Mouse (Mus musculus) hindbrain, embryonic 15.5 days (tissue): ENCODE data around the gene Gcnt2. TPM values are rescaled to one million over a fixed set of nuclear protein-coding genes. Genes with fewer than 3 reads are reported as not detected.

Experiments used
- ATAC-seq: fragments of 200-750 bp; cut with Nextera tagmentation; 2 replicates; pipeline ENCODE4 v1.8.0; 2017; ENCODE audit warnings: low read depth, moderate number of reproducible peaks, moderate TSS enrichment; ENCODE audit not compliant: low FRiP score
- H3K27ac ChIP-seq: fragments of 300-500 bp; sonication (generic); replicated peaks from 2 replicates; pipeline ENCODE4 v1.5.1; 2015; ENCODE audit warnings: mild to moderate bottlenecking, inconsistent platforms
- H3K27me3 ChIP-seq: fragments of 300-500 bp; sonication (generic); 2 replicates; pipeline ENCODE4 v1.6.1; 2015; ENCODE audit warnings: control low read depth, inconsistent platforms
- H3K36me3 ChIP-seq: fragments of 300-500 bp; sonication (generic); 2 replicates; pipeline ENCODE4 v1.6.1; 2015; ENCODE audit warnings: control low read depth, inconsistent platforms
- H3K4me1 ChIP-seq: fragments of 300-500 bp; sonication (generic); replicated peaks from 2 replicates; pipeline ENCODE4 v1.6.1; 2015; ENCODE audit warnings: control low read depth, inconsistent platforms
- H3K4me2 ChIP-seq: fragments of 300-500 bp; sonication (generic); 2 replicates; pipeline ENCODE4 v1.6.1; 2015; ENCODE audit warnings: moderate library complexity, mild to moderate bottlenecking, inconsistent platforms
- H3K4me3 ChIP-seq: fragments of 300-500 bp; sonication (generic); 2 replicates; pipeline ENCODE4 v1.5.1; 2015; ENCODE audit warnings: mild to moderate bottlenecking, inconsistent platforms
- H3K9ac ChIP-seq: fragments of 300-500 bp; sonication (generic); 2 replicates; pipeline ENCODE4 v1.6.1; 2015; ENCODE audit warnings: inconsistent platforms
- H3K9me3 ChIP-seq: fragments of 300-500 bp; sonication (generic); 2 replicates; pipeline ENCODE4 v1.6.1; 2016; ENCODE audit warnings: control low read depth, inconsistent platforms
- WGBS: fragments of 180-500 bp; shearing (Covaris S2); methylation state at CpG from one replicate; pipeline ENCODE4 v1.1.7; 2015; 5-methylcytosine and 5-hydroxymethylcytosine counted together
- polyA plus RNA-seq: library from polyadenylated mRNA; unstranded; fragments of >200 nt; fragmentation: Nextera tagmentation; extraction: Ambion mirVana; gene quantifications from 2 replicates; pipeline ENCODE4 v1.2.1, GENCODE M21; 2015

The Gcnt2 gene
- polyA plus RNA-seq, 1 experiment from 2014 or later: 6.8 TPM

DNA sequence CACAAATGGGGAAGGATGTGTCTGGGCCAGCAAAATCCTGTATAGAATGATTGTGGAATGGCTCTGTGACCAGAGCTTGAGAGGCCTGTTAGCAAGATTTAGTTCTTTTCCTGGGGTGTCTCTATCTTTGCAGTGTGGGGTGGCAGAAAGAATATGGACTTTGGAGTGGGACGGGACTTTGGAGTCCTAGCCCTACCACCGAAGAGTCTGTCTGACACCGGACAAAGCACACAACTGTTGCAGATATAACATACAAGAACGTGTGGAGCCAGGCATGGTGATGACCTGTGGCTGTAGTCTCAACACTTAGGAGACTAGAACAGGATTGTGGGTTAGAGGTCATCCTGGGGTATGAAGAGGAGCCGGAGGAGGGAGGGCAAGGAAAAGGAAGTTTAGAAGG, 73.0 kb downstream of the Gcnt2 start:
- H3K4me1 ChIP-seq: no peaks in the 10 kb centered on the region
- H3K27ac ChIP-seq: no peak overlapping the region
- no peak overlapping the region for H3K9ac ChIP-seq
- ATAC-seq: no peak
- no peaks in the 10 kb centered on the region for H3K27me3 ChIP-seq
- no peak overlapping the region for H3K4me3 ChIP-seq
- H3K4me2 ChIP-seq: no peak overlapping the region
- no peaks in the 10 kb centered on the region for H3K9me3 ChIP-seq
- WGBS: 90% methylated on average over 5 of the region's 5 CpGs
- no peaks in the 10 kb centered on the region for H3K36me3 ChIP-seq

DNA sequence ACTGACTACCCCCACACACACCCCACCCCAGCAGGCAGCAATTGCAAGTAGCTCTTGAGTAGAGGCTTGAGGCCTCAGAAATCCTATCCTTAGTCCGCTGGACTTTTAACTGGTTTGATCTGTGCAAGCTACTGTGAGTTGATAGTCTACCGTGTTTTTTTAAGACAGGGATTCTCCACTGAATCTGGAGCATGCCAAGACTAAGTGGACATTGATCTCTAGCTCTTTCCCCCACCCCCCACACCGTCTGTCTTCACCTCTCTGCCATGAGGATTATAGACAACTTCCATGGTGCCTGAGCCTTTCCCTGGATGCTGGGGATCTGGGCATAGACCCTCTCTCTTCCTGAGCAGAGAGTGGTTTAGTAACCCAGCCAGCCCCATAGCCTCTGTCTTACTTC, 74.8 kb downstream of the Gcnt2 start:
- no peak overlapping the region for H3K27ac ChIP-seq
- H3K4me2 ChIP-seq: no peak overlapping the region
- H3K27me3 ChIP-seq: no peaks in the 10 kb centered on the region
- 86% methylated on average over 3 of the region's 3 CpGs for WGBS
- no peak overlapping the region for H3K9ac ChIP-seq
- no peaks in the 10 kb centered on the region for H3K36me3 ChIP-seq
- no peaks in the 10 kb centered on the region for H3K4me1 ChIP-seq
- no peak overlapping the region for H3K4me3 ChIP-seq
- H3K9me3 ChIP-seq: no peaks in the 10 kb centered on the region
- ATAC-seq: no peak

DNA sequence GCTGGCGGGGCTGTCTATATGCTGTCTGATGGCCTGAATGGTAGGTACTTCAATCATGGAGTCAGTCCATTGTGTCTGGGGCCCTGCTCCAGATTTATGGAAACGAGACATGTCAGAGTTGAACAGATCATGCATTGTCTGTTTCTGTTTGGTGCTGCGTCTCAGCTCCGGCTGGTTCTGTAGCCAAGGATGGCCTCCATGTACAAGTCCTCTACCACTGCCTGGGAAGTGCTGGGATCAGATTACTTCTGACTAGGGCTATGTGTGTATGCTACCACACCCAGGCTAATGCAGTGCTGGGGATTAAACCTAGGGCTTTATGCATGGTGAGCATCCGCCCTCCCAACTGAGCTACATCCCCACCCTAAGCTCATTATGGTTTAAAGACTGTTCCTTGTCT, 78.0 kb downstream of the Gcnt2 start:
- Histone ChIP-seq H3K27ac (no peak overlapping the region), H3K27me3 (no peaks in the 10 kb centered on the region), H3K4me3 (no peak overlapping the region), H3K9me3 (no peaks in the 10 kb centered on the region), H3K9ac (no peak overlapping the region), H3K4me2 (no peak overlapping the region), H3K4me1 (no peaks in the 10 kb centered on the region), H3K36me3 (no peaks in the 10 kb centered on the region)
- no peak for ATAC-seq
- WGBS: 56% methylated on average over 5 of the region's 5 CpGs

DNA sequence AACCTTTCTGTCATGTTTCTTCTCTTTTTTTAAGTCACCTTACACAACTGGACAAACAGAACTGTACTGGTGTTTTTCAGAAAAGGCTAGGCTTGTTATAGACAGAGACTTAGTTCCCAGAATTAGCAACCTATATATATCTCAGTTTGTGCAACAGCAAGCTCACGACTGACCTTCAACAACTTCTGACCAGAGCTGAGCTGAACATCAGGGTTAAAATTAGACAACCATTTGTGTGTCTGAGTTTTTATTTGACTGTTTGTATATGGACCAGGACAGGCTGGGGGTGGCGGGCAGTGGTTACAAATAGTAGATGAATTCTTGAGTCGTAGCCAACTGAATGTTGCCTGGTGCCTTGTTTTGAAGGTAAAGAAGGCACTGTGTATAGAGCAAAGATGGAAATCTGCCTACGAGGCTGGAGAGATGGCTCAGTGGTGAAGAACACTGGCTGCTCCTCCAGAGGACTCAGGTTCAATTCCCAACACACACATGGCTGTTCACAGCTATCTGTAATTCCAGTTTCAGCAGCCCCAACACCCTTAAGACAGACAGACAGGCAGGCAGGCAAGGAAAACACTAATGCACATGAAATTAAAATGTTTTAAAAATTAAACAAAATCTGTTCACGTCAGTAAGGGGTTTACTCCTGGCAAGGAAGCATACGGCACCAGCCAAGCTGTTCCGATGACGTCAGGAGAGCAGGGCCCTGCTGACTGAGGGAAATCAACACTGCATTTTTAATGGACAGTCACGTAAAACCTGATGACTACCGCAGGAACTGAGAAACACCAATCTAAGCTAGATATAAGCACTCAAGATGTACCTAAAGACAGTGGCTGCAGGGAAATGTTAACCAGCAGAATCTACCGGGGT, 79.2 kb downstream of the Gcnt2 start:
- no peaks in the 10 kb centered on the region for H3K4me1 ChIP-seq
- 78% methylated on average over 11 of the region's 11 CpGs for WGBS
- H3K4me2 ChIP-seq: no peak overlapping the region
- H3K27me3 ChIP-seq: no peaks in the 10 kb centered on the region
- no peak overlapping the region for H3K27ac ChIP-seq
- no peak overlapping the region for H3K9ac ChIP-seq
- H3K4me3 ChIP-seq: no peak overlapping the region
- ATAC-seq: no peak; the same call in 1 of the 2 replicates
- H3K36me3 ChIP-seq: no peaks in the 10 kb centered on the region
- H3K9me3 ChIP-seq: no peaks in the 10 kb centered on the region

DNA sequence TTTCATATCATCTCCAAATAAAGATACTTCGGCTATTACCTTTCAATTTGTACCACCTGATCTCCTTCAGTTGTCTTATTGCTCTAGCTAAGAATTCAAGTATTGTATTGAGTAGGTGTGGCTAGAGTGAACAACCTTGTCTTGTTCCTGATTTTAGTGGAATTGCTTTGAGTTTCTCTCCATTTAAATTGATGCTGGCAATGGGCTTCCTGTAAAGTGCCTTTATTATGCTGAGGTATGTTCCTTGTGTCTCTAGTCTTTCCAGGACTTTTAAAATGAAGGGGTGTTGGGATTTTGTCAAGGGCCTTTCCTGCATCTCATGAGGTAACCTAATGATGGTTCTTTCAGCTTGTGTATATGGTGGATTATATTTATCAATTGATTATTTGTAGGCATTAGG, 83.5 kb downstream of the Gcnt2 start:
- Histone ChIP-seq H3K4me3 (no peak overlapping the region), H3K9me3 (no peaks in the 10 kb centered on the region), H3K36me3 (no peaks in the 10 kb centered on the region), H3K27ac (no peak overlapping the region), H3K4me2 (no peak overlapping the region), H3K4me1 (peaks cover 7% of the 10 kb centered on the region), H3K9ac (no peak overlapping the region), H3K27me3 (no peaks in the 10 kb centered on the region)
- WGBS: 88% methylated on average over 1 of the region's 1 CpGs
- ATAC-seq: no peak

DNA sequence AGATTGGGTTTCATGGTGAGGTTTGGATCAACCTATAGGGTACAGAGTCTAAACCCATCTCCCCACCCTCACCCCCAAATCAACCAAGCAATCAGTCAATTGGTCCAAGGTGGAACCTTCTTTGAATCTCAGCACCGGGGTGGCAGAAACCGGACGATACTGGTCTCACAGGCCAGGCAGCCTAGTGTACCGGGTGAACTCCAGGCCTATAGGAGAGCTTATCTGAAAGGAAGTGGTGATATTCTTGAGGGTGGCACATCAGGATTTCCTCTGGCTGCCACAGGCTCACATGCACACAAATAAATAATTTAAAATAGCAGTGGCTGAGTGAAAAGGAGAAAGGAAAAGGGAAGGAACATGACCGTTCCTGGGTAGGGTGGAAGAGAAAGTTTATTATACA, 84.4 kb downstream of the Gcnt2 start:
- Histone ChIP-seq H3K4me1 (peaks cover 7% of the 10 kb centered on the region), H3K4me2 (no peak overlapping the region), H3K4me3 (no peak overlapping the region), H3K9ac (no peak overlapping the region), H3K27ac (no peak overlapping the region), H3K27me3 (no peaks in the 10 kb centered on the region), H3K9me3 (no peaks in the 10 kb centered on the region), H3K36me3 (no peaks in the 10 kb centered on the region)
- WGBS: 66% methylated on average over 5 of the region's 5 CpGs
- ATAC-seq: no peak

DNA sequence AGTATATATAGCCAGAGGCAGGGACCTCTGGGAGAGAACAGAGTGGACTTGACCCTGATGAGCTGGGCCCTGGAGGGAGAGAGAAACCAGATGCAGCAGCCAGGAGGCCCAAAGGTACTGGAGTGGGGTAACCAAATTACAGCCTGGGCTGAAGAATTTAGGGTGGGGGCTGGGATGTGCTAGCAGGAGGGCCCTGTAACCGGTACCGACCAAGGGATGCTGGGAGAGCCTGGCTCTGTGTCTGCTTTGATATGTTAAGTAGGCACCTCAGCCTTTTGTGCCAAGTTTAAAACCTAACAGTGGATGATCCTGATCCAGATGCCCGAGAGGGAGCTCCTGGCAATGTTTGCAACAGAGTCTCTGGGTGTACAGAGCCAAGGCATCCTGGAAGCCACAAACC, 84.8 kb downstream of the Gcnt2 start:
- ATAC-seq: no peak
- Histone ChIP-seq H3K4me3 (no peak overlapping the region), H3K9ac (no peak overlapping the region), H3K27ac (no peak overlapping the region), H3K36me3 (no peaks in the 10 kb centered on the region), H3K4me1 (peaks cover 7% of the 10 kb centered on the region), H3K27me3 (no peaks in the 10 kb centered on the region), H3K4me2 (no peak overlapping the region), H3K9me3 (no peaks in the 10 kb centered on the region)
- 7% methylated on average over 3 of the region's 3 CpGs for WGBS

DNA sequence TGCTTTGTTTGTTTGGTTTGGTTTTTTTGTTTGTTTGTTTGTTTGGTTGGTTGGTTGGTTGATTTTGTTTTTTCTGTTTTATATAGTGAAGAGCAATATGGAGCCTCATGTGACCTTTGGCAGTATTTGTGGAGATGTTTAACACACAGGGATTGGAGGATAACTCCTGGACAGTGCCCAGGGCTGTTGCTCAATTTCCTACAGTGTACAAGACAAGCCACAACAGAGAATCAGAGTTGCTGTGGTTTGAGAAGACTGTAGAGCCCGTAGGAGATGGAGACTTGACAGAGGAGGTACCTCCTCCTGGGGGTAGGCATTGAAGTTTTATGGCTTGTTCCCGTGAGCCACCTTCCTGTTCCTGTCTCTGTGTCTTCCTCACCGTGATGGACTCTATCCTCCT, 87.0 kb downstream of the Gcnt2 start:
- Histone ChIP-seq H3K4me3 (no peak overlapping the region), H3K27me3 (no peaks in the 10 kb centered on the region), H3K36me3 (no peaks in the 10 kb centered on the region), H3K4me1 (peaks cover 7% of the 10 kb centered on the region), H3K9me3 (no peaks in the 10 kb centered on the region), H3K9ac (no peak overlapping the region), H3K27ac (no peak overlapping the region), H3K4me2 (no peak overlapping the region)
- 86% methylated on average over 3 of the region's 3 CpGs for WGBS
- ATAC-seq: no peak

DNA sequence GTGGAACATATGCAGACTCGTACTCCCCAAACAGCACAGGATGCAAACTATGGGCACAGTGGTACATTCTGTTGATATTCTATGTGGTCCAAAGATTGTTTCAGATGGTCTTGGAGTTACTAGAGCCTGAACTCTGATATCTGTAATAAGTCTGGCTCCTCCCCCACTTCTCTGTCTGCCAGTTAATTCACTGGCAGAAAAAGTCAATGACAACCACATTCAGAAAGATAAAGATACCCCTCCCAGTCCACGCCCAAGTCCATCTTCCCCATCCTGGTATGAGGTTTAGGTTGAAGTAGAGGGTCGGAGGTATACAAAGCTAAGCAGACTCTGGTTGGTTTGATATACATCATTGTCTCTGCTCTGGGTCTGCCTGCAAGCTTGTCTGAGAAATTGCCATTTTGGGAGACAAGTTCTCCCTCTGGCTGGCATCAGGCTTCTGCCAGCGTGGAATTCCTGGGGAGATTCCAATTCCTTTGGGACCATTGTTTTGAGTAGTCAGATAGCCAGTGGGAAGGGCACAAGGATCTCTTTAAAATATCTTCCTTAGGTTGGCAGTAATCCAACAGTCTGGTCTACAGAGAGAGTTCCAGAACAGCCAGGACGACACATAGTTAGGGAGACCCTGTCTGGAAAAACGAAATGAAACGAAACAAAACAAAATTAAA, 88.1 kb downstream of the Gcnt2 start:
- no peak overlapping the region for H3K4me2 ChIP-seq
- no peaks in the 10 kb centered on the region for H3K36me3 ChIP-seq
- H3K4me3 ChIP-seq: no peak overlapping the region
- no peak overlapping the region for H3K27ac ChIP-seq
- 78% methylated on average over 7 of the region's 7 CpGs for WGBS
- H3K4me1 ChIP-seq: peaks cover 7% of the 10 kb centered on the region
- no peak for ATAC-seq
- no peaks in the 10 kb centered on the region for H3K9me3 ChIP-seq
- H3K27me3 ChIP-seq: no peaks in the 10 kb centered on the region
- H3K9ac ChIP-seq: no peak overlapping the region

DNA sequence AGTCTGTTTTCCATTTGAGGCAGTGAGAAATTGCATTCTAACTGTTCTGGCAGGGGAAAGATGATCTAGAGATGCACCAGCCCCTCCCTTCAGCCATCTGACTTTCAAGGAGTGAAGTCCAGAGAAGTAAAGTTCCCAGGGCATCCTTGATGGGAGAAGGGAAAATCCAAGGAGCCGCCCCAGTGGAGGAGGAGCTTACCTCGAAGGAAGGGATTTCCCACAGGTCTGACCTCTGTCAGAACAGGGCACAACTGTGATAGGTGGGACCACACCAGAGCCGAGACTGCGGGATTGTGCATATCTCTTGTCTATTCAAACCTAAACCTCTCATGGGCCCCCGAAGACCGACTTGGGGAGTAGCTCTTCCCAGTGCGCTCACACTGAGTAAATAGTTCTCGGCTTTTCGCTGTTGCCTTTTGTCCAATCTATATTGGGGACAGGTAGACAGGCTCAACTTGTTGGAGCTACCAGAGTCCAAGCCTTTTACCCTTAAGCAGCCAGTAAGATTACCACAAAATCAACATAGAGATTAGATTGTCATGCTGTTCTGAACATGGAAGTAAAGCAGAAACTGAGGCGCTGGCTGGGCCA, 91.9 kb downstream of the Gcnt2 start:
- Histone ChIP-seq H3K27me3 (no peaks in the 10 kb centered on the region), H3K9ac (no peak overlapping the region)
- WGBS: 85% methylated on average over 10 of the region's 10 CpGs

DNA sequence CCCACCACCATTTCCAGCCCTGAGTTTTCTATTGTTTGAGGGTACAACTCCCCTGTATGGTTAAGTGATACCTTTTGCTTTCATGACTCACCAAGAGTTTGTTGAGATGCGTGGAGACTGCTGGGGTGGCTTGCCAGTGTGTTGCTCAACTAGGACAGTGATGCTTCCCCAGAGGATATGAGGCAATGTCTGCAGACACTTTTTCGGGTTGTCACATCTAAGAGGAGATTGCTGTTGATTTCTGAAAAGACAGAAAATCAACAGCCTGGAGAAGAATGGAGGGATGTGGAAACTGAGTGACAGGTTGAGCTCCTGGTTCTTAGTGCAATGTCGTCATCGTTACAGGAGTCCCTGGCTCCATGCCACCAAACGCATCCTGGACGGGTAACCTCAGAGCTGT, 93.7 kb downstream of the Gcnt2 start:
- H3K9me3 ChIP-seq: no peaks in the 10 kb centered on the region
- H3K9ac ChIP-seq: no peak overlapping the region
- no peaks in the 10 kb centered on the region for H3K36me3 ChIP-seq
- 82% methylated on average over 6 of the region's 6 CpGs for WGBS
- H3K4me1 ChIP-seq: no peaks in the 10 kb centered on the region
- H3K27me3 ChIP-seq: no peaks in the 10 kb centered on the region
- no peak for ATAC-seq
- H3K27ac ChIP-seq: no peak overlapping the region
- no peak overlapping the region for H3K4me2 ChIP-seq
- H3K4me3 ChIP-seq: no peak overlapping the region

More for the DNA sequence above, 91.9 kb downstream of the Gcnt2 start:
- ATAC-seq: no peak
- no peak overlapping the region for H3K27ac ChIP-seq
- H3K9me3 ChIP-seq: no peaks in the 10 kb centered on the region
- H3K4me3 ChIP-seq: no peak overlapping the region
- H3K4me2 ChIP-seq: no peak overlapping the region
- H3K4me1 ChIP-seq: no peaks in the 10 kb centered on the region
- no peaks in the 10 kb centered on the region for H3K36me3 ChIP-seq

DNA sequence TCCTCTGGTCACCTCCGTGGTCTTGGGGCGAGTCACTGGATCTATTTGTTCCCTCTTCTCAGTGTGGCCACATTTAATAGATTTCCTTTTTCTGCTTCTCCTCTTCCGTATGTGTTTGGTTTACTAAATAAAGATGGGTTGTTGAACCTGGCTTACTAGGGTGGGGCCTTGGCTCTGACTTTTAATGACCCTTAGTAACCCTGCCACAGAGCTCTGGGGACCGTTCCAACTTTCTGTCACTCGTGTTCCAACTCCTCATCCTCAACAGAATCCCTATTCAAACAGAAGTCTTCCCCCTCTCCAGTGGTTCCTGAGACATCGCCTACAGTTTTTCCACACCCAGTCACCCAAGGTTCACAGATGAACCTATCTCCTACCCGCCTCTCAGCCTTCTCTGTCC, 96.2 kb downstream of the Gcnt2 start:
- no peak overlapping the region for H3K9ac ChIP-seq
- no peak for ATAC-seq

More for the DNA sequence above, 96.2 kb downstream of the Gcnt2 start:
- 86% methylated on average over 7 of the region's 7 CpGs for WGBS
- Histone ChIP-seq H3K4me1 (no peaks in the 10 kb centered on the region), H3K4me3 (no peak overlapping the region), H3K27me3 (no peaks in the 10 kb centered on the region), H3K36me3 (no peaks in the 10 kb centered on the region), H3K9me3 (no peaks in the 10 kb centered on the region), H3K4me2 (no peak overlapping the region), H3K27ac (no peak overlapping the region)
